Mouse (Mus musculus): ENCODE data around the gene Rbm4.
"Not testable (repeated sequence)": the region's sequence is repeated elsewhere in the genome, so short reads cannot be mapped to it uniquely, and the experiment has no call there.

Gene Rbm4

DNA sequence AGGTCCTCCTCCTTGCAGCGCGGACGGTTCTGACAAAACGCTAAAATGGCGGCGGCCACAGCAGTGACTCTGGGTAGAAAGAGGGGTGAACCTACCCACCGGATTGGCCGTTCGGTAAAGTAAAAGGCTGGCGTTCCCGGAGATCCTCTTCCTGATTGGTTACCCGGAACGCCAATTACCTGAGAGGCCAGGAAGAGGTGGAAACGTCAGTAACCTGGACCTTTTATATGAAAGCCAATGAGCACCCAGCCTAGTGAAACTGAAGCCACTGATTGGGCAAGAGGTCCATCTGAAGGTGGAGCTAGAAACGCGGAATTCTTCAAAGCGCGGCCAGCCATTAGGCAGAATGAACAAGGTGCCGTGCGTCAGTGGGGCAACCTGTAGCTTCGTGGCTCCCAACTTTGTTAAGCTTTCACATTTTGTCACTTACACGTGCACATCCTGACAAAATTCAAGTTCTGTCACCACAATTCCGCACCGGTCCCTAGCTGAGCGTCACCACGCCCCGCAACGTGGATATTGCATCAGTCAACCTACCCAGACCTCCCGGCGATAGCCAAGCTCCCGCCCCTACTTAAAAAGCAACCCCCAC is at the start of gene Rbm4:
Gene Rbm4, minus strand, starts transcription at position 71 of the 592 bp plus-strand sequence.
- peak; percentile 98 to 100 for DNase-seq (ENCODE audit: low spot score in 2 of 2)

DNA sequence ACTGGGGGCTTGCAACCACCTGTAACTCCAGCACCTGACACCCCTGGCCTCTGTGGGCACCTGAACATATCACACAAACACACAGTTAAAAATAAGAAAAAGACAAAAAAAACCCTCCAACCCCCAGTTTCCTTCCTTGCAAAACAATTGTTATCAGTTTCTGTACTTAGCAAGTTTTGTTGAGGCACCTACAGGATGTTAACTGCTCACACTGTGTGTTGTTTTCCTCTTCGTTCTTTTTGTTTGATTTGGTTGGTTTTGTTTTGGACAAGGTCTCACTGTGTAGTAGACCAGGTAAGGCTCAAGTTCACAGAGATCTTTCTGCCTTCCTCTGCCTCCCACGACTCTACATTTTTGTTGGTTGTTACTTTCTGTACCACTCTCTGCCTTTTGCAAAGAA is 48.9 kb upstream of the Rbm4 start:
- no peak for DNase-seq (ENCODE audit: low spot score in 2 of 2)

DNA sequence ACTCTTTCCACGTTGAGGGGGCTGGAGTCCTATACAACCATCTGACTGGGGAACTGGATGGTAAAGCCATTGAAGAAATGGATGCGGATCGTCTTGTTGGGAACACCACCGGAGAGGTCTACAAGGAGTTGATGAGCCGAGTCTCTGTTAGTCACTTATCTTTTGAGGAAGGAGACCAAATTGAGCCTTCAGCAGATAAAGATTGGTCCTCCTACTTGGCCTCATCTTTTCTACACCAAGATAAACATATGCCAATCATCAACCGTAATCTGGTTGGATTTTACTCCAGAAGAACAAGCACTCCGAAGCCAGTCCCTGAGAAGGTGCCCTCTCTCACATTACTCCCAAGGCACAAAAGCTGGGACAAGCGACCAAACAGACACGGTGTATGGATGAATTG is 47.1 kb upstream of the Rbm4 start:
- DNase-seq (ENCODE audit: low spot score in 2 of 2): no peak

DNA sequence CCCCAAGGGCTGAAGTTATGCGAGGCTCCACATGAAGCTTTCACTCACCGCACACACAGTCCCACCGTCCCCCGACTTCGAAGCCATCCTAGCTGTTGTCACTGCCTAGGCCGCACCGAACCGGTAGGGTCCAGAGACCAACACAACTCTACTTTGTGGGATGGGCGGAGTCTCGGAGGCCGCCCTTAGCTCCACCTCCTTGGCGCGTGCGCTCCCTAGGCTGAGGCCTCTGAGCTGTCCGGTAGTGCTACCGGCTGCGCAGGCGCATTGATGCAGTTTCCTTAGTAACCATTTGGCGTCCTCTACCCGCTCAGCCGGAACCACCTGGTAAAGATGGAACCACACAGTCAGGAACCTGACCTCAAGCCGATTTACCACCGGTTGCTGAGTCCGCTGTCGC is 45.4 kb upstream of the Rbm4 start, which contains the start of the genes Ccs and Ccdc87:
Gene Ccs, minus strand, starts transcription at position 184 of the 400 bp plus-strand sequence.
Gene Ccdc87, plus strand, starts transcription at position 218 of the 400 bp plus-strand sequence.
- peak; percentile 90 to 97 for DNase-seq (ENCODE audit: low spot score in 2 of 2)

DNA sequence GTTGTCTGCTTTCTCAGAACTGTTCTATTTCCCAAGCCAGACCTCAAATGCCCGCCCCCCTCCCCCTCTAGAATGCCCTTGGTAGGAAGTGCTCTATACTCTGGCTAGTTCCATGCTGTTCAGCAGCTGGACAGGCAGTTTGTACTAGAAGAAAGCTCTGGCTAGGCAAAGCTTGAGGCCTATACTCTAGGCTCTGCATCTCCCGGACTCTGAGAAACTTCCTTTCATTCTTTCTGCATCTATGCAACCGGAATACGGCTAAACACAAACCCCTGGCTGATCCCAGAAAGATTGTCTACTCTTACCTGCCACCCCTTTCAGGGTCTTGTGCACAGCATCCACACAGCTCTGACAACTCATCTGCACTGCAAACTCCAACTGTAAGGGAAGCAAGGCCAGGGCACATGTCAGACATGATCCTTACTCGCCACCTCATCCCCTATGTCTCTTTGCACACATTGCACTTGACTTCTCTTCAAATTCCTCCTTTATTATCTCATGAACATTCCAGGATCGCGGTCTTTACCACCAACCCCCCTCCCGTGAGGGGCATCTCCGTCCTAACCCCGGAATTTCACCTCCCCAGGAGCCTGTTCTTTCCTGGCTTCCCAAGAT is 44.9 kb upstream of the Rbm4 start:
- no peak for DNase-seq (ENCODE audit: low spot score in 2 of 2)

DNA sequence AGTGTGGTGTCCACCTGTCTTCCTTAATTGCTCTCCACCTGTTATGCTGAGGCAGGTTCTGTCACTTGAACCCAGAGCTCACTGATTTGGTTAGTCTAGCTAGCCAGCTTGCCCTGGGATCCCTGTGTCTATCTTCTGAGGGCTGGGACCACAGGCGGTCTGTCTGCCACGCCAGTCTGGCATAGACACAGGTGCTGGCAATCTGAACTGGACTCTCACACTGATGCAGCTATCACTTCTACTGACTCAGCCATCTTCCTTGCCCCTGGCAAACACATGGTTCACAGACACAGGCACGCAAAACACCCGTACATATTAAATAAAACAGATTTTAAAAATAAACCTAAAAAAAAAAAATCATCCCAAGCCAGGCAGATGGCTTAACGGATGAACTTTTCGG is 43.3 kb upstream of the Rbm4 start:
- no peak for DNase-seq (ENCODE audit: low spot score in 2 of 2)

DNA sequence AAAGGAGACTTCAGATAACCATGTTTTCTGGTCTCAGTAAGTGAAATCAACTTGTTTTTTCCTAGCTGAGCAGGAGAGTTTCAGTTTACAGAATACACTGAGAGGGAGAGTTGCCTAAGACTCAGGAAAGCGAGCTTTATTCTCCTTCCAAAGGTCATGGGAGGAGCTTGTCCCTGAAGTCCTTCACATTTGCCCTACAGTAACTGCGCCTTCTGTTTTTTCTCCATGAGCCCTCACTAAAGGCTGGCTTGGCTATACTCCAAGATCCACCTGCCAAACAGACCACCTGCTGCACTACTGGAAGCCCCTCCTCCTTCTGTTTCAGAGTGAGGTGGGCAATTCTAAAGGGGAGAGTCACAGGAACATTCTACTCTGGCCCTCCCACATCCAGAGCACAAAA is 42.4 kb upstream of the Rbm4 start:
- no peak for DNase-seq (ENCODE audit: low spot score in 2 of 2)

DNA sequence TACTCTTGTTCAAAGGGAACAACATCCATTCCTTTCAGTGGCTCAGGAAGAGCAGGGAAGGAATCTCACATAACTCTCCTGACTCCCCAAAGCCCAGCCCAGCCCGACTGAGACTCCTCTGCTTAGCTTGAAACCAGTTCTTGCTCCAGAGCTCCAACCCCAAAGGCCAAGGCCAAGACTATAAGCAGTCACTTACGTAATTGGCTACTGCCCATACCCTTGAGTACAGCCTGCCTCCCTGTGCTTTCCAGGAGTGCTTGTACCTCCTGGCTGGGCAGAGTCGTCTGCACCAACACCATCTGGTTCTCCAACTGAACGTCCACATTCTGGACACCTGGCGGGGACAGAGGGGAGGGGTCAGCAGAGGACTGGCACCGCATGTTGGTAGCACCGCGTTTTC is 40.3 kb upstream of the Rbm4 start:
- no peak for DNase-seq (ENCODE audit: low spot score in 2 of 2)

DNA sequence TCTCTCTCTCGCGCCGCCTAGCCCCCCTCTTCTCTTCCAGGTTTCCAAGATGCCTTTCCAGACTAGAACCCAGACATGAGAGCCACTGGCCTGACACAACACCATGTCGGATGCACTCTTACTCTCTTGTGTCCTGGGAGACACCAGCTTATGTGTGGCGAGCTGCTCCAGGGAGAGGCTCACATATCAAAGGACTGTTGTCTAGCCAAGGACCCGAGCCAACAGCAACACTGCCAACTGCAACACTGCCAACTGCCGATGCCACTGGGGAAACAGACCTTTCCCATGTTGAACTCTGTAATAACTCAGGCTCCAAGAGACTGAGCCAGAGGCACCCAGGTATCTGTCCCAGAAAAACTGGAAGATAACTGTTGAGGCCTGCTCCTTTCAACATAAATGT is 35.5 kb upstream of the Rbm4 start:
- peak in 1 of 2 experiments; percentile 63 for DNase-seq (ENCODE audit: low spot score in 2 of 2)

DNA sequence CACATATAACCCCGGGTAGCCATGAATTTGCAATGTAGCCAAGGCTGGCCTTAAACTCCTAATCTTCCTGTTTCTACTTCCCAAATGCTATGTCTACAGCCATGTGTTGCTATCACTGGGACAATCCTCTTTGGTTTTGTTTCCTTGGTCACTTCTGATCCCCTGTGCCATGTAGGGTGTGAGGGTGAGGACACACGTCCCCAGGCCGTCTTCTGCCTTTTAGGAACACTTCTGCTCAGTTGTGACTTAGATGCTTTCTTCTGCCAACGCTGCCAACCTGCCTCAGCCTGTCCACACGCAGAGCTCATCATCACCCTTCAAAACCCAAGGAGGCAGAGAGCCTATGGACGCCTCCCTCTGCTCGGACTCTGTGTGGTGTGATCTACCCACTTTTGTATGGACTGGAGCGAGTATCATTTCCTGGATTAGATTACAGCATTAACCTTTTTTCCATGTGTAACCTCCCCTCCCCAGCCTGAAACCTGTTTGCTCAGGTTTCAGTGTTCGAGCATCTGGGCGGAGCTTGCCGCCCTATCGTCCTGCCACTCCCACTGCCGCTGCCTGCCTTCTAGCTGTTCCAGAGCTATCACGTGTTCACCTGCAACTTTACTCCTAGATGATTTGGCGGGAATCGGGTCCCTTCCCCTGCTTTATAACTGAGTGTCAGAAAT is 34.9 kb upstream of the Rbm4 start:
- no peak for DNase-seq (ENCODE audit: low spot score in 2 of 2)

DNA sequence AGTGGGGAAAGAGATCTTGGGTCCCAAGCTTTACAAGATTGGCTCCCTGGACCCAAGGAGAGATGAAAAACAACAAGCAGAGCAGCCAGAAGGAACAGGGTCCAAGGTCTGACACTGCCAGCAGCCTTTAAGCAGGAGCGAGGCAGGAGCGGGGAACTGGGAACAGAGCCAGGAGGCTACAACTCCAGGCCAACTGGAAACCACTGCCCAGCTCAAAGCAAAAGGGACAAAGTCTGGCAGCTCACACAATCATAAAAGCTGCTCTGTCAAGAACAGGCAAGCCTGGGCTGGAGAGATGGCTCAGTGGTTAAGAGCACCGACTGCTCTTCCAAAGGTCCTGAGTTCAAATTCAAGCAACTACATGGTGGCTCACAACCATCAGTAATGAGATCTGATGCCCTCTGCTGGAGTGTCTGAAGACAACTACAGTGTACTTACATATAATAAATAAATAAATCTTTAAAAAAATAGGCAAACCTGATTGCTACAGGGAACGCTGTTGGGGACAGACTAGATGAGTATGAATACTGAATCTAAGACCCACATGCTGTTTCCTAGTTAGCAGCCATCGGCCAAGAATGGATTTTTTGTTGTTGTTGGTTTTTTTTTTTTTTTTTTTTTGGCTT is 27.1 kb upstream of the Rbm4 start:
- DNase-seq (ENCODE audit: low spot score in 2 of 2): peak; percentile 46 to 63

DNA sequence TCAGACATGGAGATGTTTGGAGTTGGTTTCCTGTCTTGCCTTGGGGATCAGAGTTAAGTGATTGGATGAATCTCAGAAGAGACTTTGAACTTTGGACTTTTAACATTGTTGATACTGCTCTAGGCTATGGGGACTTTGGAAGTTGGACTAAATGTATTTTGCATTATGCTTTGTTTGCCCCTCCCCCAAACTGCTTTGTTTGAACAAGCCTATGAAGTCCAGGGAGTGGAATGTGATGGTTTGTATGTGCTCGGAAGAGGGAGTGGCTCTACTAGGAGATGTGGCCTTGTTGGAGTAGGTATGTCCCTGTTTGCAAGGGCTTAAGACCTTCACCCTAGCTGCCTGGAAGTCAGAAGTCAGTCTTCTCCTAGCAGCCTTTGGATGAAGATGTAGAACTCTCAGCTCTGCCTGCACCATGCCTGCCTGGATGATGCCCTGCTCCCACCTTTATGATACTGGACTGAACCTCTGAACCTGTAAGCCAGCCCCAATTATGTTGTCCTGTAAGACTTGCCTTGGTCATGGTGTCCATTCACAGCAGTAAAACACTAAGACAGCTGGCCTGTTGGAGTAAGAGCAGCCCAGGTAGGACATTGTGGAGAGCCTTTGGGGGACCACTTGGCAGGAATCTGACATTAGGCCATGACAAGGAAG is 23.6 kb upstream of the Rbm4 start:
- DNase-seq (ENCODE audit: low spot score in 2 of 2): no peak

DNA sequence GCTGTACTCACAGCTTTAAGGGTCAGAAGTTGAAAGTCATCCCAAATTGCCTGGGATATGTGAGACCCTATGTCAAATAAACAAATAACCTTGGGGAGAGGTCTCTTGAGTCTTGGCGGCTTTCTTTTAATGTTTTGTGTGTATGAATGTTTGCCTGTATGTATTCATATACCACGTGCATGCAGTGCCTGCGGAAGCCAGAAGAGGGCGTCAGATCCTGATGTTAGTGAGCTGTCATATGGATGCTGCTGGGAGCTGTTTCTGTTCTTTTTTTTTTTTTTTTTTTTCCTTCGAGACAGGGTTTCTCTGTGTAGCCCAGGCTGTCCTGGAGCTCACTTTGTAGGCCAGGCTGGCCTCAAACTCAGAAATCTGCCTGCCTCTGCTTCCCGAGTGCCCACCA is 19.3 kb upstream of the Rbm4 start:
- DNase-seq (ENCODE audit: low spot score in 2 of 2): no peak

DNA sequence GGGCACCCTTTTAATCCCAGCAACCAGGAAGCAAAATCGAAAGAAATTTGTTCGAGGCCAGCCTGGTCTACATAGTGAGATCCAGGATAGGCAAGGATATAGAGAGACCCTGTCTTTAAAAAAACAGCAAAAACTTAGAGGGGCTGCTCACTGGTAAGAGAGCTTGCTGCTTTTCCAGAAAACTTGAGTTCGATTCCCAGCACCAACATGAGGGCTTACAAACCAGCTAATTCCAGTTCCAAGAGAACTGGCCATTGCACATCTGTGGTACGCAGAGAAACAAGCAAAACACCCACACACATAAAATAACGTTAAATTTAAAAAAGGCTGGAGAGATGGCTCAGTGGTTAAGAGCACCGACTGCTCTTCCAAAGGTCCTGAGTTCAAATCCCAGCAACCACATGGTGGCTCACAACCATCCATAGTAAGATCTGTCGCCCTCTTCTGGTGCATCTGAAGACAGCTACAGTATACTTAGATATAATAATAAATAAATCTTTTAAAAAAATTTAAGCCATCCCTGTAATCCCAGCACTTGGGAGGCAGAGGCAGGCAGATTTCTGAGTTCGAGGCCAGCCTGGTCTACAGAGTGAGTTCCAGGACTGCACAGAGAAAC is 18.7 kb upstream of the Rbm4 start:
- DNase-seq (ENCODE audit: low spot score in 2 of 2): not testable (repeated sequence)

DNA sequence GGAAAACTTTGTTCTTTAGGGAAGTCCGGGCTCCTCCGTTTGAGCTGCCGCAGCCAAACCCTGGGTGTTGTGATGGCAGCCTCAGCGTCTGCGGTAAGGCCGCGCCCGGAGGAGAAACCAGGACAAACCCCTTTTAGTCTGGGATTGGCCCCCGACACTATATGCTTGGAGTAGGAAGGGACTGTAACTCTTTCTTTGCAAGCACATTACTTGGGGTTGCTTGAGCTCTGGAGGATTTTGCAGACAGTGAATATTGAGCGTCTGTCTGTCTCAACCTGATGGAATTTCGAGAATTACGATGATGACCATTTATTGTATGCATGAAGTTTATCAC is 18.2 kb upstream of the Rbm4 start:
- DNase-seq (ENCODE audit: low spot score in 2 of 2): no peak

DNA sequence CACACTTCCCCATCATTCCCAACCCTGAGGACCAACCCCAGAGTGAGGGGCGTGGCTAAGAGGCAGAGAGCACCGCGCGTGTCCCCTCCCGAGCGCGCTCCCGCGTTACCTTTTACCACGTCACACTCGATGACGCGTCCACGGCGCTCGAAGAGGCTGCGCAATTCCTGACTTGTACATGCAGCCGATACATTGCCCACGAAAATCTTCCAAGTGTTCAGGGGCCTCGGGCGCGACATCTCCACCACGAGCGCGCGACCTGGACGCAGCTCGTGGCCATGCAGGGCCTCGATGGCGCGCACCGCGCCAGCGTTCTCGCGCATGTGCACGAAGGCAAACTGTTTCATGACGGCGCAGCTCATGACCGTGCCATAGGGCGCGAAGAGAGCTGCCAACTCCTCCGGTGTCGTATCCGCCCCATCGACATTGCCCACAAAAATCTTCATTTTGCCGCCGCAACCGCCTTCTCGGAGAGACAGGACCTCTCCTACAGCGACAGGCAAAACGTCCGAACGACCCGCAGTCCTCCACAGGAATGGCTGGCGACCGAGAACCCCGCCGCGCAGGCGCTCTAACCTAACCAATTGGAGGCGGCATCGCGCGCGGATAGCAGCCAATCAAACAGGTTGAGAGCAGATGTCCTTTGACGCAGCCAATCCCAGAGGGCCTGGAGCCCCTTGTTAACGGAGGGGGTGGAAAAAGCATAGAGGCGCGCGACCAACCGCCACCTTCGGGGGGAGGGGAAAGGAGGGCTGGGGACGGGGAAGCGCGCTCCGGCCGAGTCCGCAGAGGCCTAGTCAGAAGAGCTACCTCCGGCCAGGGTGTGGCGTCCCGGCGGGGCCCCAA is 17.6 kb upstream of the Rbm4 start, which contains the start of the genes Gm21992 and Rbm14:
Gene Gm21992, minus strand, starts transcription at position 550 of the 846 bp plus-strand sequence.
Gene Rbm14, minus strand, starts transcription at position 572 of the 846 bp plus-strand sequence.
- DNase-seq (ENCODE audit: low spot score in 2 of 2): peak; percentile 95 to 99

DNA sequence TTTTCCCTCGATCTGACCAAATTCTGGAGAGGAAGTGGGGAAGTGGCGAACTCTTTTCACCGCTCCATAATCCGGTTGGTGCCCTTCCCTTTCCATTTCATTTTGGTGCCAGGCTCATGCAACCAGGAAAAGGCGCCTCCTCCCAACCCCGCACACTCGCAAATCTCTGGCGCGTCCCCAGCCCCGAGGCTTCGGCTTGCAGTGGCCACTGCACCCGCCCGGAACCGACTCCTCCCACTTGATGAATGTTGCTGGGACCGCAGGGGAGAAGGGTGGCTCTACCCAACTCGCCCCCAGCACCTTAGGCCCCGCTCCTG is 17.0 kb upstream of the Rbm4 start:
- DNase-seq (ENCODE audit: low spot score in 2 of 2): no peak

DNA sequence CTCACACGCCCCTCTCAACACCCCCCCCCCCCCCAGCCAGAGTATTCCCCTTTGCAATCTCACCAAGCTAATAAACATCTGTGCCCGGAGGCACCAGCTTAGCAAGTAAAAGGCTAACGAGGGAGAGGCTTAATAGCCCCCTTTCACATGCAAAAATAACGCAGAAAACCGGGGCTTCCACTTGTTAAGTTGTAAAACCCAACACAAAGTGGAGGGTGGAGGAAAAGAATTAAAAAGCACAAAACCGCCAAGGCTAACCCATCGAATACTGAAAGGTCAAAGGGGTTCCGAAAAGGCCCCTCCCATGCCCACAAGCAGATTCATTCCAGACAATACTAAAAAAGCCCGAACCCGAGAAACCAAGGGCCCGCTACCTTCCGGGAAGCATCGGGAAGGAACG is 16.6 kb upstream of the Rbm4 start:
- no peak for DNase-seq (ENCODE audit: low spot score in 2 of 2)

DNA sequence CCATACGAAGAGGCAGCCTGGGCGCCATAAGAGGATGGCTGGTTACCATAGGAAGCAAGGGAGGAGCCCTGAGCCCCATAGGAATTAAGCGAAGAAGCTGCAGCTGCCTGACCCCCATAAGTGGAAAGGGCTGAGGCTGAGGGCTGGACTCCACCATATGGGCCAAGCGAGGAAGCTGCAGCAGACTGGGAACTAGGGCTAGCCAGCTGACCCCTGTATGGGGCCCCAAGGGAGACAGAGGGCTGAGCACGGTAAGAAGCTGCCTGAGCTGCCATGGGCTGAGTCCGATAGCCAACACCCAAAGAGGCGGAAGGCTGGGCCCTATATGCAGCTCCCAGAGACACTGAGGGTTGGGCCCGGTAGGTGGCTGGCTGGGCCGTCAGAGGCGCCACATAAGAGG is 9.6 kb upstream of the Rbm4 start:
- DNase-seq (ENCODE audit: low spot score in 2 of 2): no peak

DNA sequence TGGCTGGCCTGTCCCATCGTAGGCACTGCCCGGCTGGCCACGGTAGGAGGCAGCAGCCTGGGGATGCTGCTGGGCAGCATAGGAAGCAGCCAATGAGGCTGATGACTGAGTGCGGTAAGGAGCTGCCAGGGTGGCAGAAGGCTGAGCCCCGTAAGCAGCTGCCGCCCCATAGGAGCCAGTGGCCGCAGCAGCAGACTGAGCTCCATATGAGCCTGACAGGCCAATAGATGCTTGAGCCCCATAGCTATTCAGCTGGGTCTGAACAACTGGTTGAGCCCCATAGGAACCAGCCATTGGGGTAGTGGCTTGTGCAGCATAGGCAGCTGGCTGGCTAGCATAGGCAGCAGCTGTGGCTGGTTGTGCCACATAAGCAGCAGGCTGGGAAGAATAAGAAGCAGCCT is 9.0 kb upstream of the Rbm4 start:
- DNase-seq (ENCODE audit: low spot score in 2 of 2): no peak

DNA sequence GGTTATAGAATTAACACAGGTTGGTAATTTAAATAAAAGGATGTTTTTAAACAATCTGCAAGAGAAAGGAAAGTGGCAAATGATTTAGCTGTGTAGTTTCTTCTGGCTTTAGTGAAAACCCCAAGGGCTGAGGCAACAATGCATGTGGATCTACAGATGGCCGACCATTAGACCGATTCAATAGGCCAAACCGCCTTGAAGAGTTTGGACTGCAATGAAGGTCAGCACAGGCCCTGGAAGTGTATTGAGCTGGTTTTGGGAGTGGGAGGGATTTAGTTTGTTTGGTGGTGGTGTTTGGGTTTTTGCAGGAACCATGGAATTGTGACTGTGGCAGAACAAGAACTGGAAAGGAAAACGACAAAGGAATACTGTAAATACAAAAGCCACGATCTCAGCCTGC is 5.4 kb upstream of the Rbm4 start:
- DNase-seq (ENCODE audit: low spot score in 2 of 2): no peak
